Comparison of ENCODE assay signal across 8 mouse cellular contexts in the genomic region with DNA sequence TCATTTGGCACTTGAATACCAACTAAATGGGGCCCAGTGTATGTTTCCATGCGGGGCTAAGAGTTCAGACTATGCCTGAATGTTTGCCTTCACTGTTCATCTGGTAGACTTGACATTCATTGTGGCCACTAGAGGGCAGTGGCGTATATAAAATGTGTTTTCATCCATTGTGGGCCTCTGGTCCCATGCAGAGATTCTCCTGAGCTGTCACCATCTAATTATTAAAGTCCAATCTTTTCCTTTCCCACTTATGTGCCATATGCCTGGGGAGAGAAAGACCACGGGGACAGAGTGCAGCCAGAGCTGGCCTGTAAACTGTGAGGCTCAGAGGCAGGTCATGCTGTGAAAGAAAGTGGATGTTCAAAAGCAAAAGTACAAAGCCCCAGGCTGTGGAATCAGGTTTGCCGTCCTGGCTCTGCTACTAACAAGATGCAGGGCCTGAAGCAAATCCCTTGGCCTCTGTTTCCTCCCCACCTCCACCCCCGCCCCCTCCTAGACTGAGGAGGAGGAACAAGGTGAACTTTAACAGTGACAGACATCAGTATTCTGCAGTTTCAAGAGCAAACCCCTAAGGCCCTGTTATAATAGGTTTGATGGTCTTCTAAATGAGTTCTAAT.
A peak's percentile ranks its signal among the peaks of the same experiment; 100 is the strongest.
DNase-seq lines count a peak whose midpoint lies in the region; ATAC-seq lines count a peak whose summit lies in the region.

No protein-coding gene starts in this region.

- no peaks in the 10 kb centered on the region for H3K36me3 ChIP-seq in midbrain, embryonic 15.5 days (replicated peaks)

- peak overlapping the region; percentile 52; the same call in 1 of the 2 replicates for H3K27ac ChIP-seq in midbrain, embryonic 15.5 days

- no peaks in the 10 kb centered on the region for H3K27me3 ChIP-seq in midbrain, embryonic 15.5 days (replicated peaks)

- intact Hi-C loops in left cerebral cortex, postnatal 14 days (cut with DNase I): loop anchor here (2.0 kb wide), 2 partner anchors 193 to 255 kb away; no protein-coding TSS in a partner anchor

- peak; percentile 52 to 59 for DNase-seq in urinary bladder, adult 18-20 months (ENCODE audit: low spot score in 2 of 2)
- no peak for DNase-seq in urinary bladder, adult 2 months (ENCODE audit: low spot score)
- DNase-seq in cerebellum, postnatal 10 days: peak; percentile 93 to 95
- peak; percentile 74 to 85 for DNase-seq in frontal cortex, postnatal 25 days (ENCODE audit: low spot score in 2 of 2)
- DNase-seq in left cerebral cortex, postnatal 14 days (ENCODE audit: low spot score in 2 of 2): peak; percentile 91 to 95
- DNase-seq in spleen, postnatal 10 days (ENCODE audit: low spot score in 2 of 2): peak; percentile 69 to 83

- no peak overlapping the region for H3K4me3 ChIP-seq in midbrain, embryonic 15.5 days

- H3K4me2 ChIP-seq in midbrain, embryonic 15.5 days: no peak overlapping the region

- no peak overlapping the region for H3K9ac ChIP-seq in midbrain, embryonic 15.5 days

- H3K9me3 ChIP-seq in midbrain, embryonic 15.5 days: no peaks in the 10 kb centered on the region

- H3K4me1 ChIP-seq in midbrain, embryonic 15.5 days: peaks cover 17% of the 10 kb centered on the region

- ATAC-seq in inflammation-experienced regulatory T-cells, adult 6 months: peak; percentile 26
- ATAC-seq in midbrain, embryonic 15.5 days (replicated peaks): peak; percentile 81

- WGBS in midbrain, embryonic 15.5 days: 10% methylated on average over 5 of the region's 5 CpGs
